Mouse (Mus musculus) limb, embryonic 12.5 days (tissue): ENCODE measurements around the gene Oit3. TPM values are rescaled to one million over a fixed set of nuclear protein-coding genes. Genes with fewer than 3 reads are reported as not detected.

ENCODE experiments used
- ATAC-seq: fragments of 200-750 bp; cut with Nextera tagmentation; 2 replicates; pipeline ENCODE4 v1.8.0; 2017; ENCODE audit warnings: low read depth, moderate TSS enrichment; ENCODE audit not compliant: insufficient number of reproducible peaks, insufficient read depth, low FRiP score, low TSS enrichment
- H3K27ac ChIP-seq: fragments of 300-500 bp; sonication (generic); 2 replicates; pipeline ENCODE4 v1.5.1; 2016; ENCODE audit warnings: mild to moderate bottlenecking, moderate library complexity
- H3K27me3 ChIP-seq: fragments of 300-500 bp; sonication (generic); 2 replicates; pipeline ENCODE4 v1.6.1; 2016; ENCODE audit warnings: mild to moderate bottlenecking, moderate library complexity
- H3K36me3 ChIP-seq: fragments of 300-500 bp; sonication (generic); 2 replicates; pipeline ENCODE4 v1.6.1; 2016; ENCODE audit warnings: mild to moderate bottlenecking, moderate library complexity
- H3K4me1 ChIP-seq: fragments of 300-500 bp; sonication (generic); replicated peaks from 2 replicates; pipeline ENCODE4 v1.6.1; 2016
- H3K4me2 ChIP-seq: fragments of 300-500 bp; sonication (generic); 2 replicates; pipeline ENCODE4 v1.6.1; 2016; ENCODE audit warnings: mild to moderate bottlenecking, moderate library complexity
- H3K4me3 ChIP-seq: fragments of 300-500 bp; sonication (generic); replicated peaks from 2 replicates; pipeline ENCODE4 v1.5.1; 2016; ENCODE audit warnings: mild to moderate bottlenecking
- H3K9ac ChIP-seq: fragments of 300-500 bp; sonication (generic); replicated peaks from 2 replicates; pipeline ENCODE4 v1.6.1; 2016; ENCODE audit warnings: mild to moderate bottlenecking, moderate library complexity
- H3K9me3 ChIP-seq: fragments of 300-500 bp; sonication (generic); 2 replicates; pipeline ENCODE4 v1.6.1; 2016; ENCODE audit warnings: mild to moderate bottlenecking, moderate library complexity
- WGBS: fragments of 180-500 bp; shearing (Covaris S2); methylation state at CpG from one replicate; pipeline ENCODE4 v1.1.7; 2016; 5-methylcytosine and 5-hydroxymethylcytosine counted together
- polyA plus RNA-seq: library from polyadenylated mRNA; unstranded; fragments of >200 nt; fragmentation: Nextera tagmentation; extraction: Ambion mirVana; gene quantifications from 2 replicates; pipeline ENCODE4 v1.2.1, GENCODE M21; 2016

Gene Oit3
- polyA plus RNA-seq: 0.95 and 1.5 TPM in 2 replicates

DNA sequence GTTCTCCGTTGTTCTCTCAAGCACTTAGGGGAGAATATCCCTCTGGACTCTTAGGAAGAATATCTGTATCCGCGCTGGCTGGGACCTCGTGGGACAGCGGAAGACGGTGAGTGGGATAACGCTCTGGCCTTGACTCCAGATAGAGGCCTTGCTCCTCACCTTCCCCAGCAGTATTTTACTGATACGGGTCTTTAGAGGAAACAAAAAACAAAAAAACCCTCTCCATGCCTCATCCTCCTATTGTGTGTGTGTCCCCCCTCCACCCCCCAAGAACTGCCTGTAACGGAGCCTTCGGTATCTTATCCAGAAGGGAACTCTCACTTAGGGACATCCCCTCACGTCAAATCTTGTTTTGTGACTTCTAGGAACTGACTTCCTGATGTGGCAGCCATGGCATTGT, at the start of gene Oit3:
Gene Oit3 (minus strand): TSS at position 44 of the 400 bp plus-strand sequence.
- H3K27ac ChIP-seq: no peak within 1 kb of the TSS
- H3K27me3 ChIP-seq: no peaks in the 10 kb centered on the region
- H3K36me3 ChIP-seq: no peaks in the 10 kb centered on the region
- H3K9me3 ChIP-seq: no peaks in the 10 kb centered on the region
- no peak within 1 kb of the TSS for H3K4me2 ChIP-seq
- H3K4me1 ChIP-seq: peaks cover 18% of the 10 kb centered on the region
- no peak within 1 kb of the TSS for H3K4me3 ChIP-seq
- 84% methylated on average over 11 of the region's 11 CpGs for WGBS
- H3K9ac ChIP-seq: no peak within 1 kb of the TSS
- no peak for ATAC-seq

DNA sequence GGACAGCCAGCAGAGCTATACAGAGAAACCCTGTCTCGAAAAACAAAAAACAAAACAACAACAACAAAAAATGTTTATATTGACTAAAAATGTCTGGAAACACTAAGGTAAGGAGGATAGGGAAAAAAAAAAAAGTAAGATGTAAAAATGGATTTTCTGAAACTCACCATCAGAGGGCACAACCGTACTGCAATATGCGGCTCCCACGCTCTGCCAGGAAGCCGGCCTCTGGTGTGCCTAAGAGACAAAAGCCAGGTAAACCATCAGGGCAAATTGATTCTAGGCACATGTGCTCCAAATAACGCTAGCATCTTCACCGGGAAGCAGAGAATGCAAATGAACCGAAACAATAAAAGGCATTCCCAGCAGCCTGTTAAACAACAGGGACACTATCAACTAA, 49.3 kb upstream of the Oit3 start:
- no peak overlapping the region for H3K27ac ChIP-seq
- no peaks in the 10 kb centered on the region for H3K27me3 ChIP-seq
- no peak overlapping the region for H3K9ac ChIP-seq
- H3K36me3 ChIP-seq: peaks cover 35% of the 10 kb centered on the region
- WGBS: 77% methylated on average over 8 of the region's 8 CpGs
- no peak overlapping the region for H3K4me2 ChIP-seq
- H3K9me3 ChIP-seq: peaks cover 11% of the 10 kb centered on the region
- no peak overlapping the region for H3K4me3 ChIP-seq
- no peak for ATAC-seq
- peaks cover 7% of the 10 kb centered on the region; the same call in 1 of the 2 replicates for H3K4me1 ChIP-seq

DNA sequence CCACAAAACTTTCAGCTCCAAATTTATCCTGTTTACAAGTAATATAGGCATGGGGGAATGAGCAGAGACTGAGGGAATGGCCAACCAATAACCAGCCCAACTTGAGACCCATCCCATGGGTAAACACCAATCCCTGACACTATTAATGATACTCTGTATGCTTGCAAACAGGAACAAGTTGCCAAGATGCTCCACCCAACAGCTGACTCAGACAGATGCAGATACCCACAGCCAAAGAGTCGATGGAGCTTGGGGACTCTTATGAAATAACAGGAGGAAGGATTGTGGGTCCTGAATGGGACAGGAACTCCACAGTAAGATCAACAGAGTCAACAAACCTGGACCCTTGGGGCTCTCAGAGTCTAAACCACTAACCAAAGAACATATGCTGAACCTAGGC, 47.8 kb upstream of the Oit3 start:
- no peak for ATAC-seq
- Histone ChIP-seq H3K36me3 (peaks cover 35% of the 10 kb centered on the region), H3K4me3 (no peak overlapping the region), H3K4me1 (peaks cover 9% of the 10 kb centered on the region; the same call in 1 of the 2 replicates), H3K27me3 (no peaks in the 10 kb centered on the region), H3K9ac (no peak overlapping the region), H3K4me2 (no peak overlapping the region), H3K9me3 (peaks cover 11% of the 10 kb centered on the region), H3K27ac (no peak overlapping the region)
- 92% methylated on average over 1 of the region's 1 CpGs for WGBS

DNA sequence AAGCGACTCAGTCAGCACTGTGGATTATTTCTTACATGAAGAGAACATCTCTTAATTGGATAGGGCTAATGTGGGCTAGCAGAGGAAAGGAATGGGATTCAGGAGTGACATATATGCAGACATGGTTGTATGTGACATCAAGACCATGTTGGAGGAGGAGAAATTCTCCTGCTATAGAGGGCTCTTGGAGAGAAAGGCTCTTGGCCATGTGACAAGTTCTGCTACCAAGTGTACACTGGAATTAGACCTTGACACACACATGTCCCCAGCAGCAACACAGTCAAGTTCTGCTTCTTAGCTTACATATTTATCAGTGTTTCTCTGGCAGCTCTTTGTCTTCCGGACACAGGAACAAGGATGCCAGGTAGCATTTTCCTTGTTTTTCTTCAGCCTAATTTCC, 45.8 kb upstream of the Oit3 start:
- H3K4me3 ChIP-seq: no peak overlapping the region
- ATAC-seq: no peak
- H3K36me3 ChIP-seq: peaks cover 35% of the 10 kb centered on the region
- no peak overlapping the region for H3K4me2 ChIP-seq
- peaks cover 6% of the 10 kb centered on the region; the same call in 1 of the 2 replicates for H3K4me1 ChIP-seq
- no peaks in the 10 kb centered on the region for H3K27me3 ChIP-seq
- WGBS: 87% methylated on average over 2 of the region's 2 CpGs
- H3K9ac ChIP-seq: no peak overlapping the region
- H3K27ac ChIP-seq: no peak overlapping the region
- H3K9me3 ChIP-seq: peaks cover 11% of the 10 kb centered on the region

DNA sequence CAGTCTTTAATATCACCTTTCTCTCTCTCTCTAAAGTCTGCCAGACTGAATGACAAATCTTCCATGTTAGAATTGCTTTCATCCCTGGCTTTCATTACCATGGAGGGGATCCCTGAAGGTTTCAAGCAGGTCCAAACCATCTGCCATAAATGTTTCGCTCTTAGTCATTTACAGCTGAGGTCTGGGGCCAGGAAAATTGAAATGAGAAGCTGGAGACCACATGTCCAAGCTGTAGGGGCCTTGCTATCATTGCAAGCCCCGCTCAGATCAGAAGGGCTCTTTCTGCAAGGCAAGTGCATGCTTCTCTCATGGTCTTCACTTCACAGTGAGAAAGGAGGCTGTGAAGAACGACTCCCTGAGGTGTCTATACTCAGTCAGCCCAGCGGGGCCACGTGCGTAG, 42.7 kb upstream of the Oit3 start:
- Histone ChIP-seq H3K4me2 (no peak overlapping the region), H3K9ac (no peak overlapping the region), H3K27ac (peak overlapping the region; percentile 30; the same call in 1 of the 2 replicates), H3K36me3 (peaks cover 24% of the 10 kb centered on the region), H3K4me3 (no peak overlapping the region), H3K9me3 (0 out of 2 replicates have a peak, but pooled peaks cover 7% of the 10 kb centered on the region), H3K4me1 (peaks cover 6% of the 10 kb centered on the region; the same call in 1 of the 2 replicates), H3K27me3 (no peaks in the 10 kb centered on the region)
- 73% methylated on average over 6 of the region's 6 CpGs for WGBS
- ATAC-seq: no peak

DNA sequence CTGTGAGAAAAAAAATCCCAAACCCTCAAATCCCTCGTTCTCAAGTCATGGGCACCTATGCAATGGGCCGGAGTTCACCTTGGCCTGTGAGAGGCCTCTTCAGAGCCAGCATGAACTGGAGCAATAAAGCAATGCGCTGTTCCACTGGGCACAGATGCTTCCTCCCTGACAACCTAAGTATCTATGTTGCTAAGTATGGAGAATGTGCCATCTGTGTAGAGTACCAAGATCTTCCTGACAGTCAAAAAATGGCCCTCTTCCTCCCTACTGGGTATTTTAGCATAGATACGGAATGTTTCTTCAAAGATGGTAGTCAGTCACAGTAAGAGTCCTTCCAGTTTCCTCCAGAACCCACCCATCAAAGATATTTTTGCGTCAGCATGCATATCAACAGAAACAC, 39.8 kb upstream of the Oit3 start:
- H3K27me3 ChIP-seq: no peaks in the 10 kb centered on the region
- 91% methylated on average over 5 of the region's 5 CpGs for WGBS
- no peak overlapping the region for H3K4me2 ChIP-seq
- H3K36me3 ChIP-seq: peaks cover 8% of the 10 kb centered on the region; the same call in 1 of the 2 replicates
- H3K9ac ChIP-seq: no peak overlapping the region
- H3K4me3 ChIP-seq: no peak overlapping the region
- no peak overlapping the region for H3K27ac ChIP-seq
- H3K9me3 ChIP-seq: peaks cover 20% of the 10 kb centered on the region
- ATAC-seq: no peak
- peaks cover 6% of the 10 kb centered on the region; the same call in 1 of the 2 replicates for H3K4me1 ChIP-seq

DNA sequence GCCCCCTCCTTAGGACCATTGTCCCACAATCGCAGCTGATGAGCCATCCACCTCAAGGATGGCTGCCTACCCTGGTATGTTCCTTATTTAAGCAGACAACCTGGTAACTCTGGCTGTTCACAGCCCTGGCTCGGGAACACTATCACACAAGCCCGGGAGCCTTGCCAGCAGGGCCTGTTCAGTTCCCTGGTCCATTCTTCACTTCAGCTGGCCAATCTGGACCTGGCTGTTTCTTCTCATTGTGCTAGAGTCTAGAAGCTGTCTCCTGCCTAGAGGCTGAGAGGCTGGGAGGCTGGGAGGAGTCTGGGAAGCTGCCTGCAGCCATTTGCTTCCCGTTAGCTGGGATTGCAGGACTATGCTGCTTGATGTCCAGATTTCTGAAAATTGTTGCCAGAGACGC, 28.9 kb upstream of the Oit3 start:
- Histone ChIP-seq H3K27me3 (no peaks in the 10 kb centered on the region), H3K4me3 (no peak overlapping the region), H3K4me1 (peaks cover 17% of the 10 kb centered on the region), H3K9me3 (no peaks in the 10 kb centered on the region), H3K27ac (no peak overlapping the region; the same call in 1 of the 2 replicates), H3K9ac (no peak overlapping the region), H3K36me3 (peaks cover 6% of the 10 kb centered on the region; the same call in 1 of the 2 replicates), H3K4me2 (no peak overlapping the region)
- WGBS: 64% methylated on average over 5 of the region's 5 CpGs
- no peak for ATAC-seq

DNA sequence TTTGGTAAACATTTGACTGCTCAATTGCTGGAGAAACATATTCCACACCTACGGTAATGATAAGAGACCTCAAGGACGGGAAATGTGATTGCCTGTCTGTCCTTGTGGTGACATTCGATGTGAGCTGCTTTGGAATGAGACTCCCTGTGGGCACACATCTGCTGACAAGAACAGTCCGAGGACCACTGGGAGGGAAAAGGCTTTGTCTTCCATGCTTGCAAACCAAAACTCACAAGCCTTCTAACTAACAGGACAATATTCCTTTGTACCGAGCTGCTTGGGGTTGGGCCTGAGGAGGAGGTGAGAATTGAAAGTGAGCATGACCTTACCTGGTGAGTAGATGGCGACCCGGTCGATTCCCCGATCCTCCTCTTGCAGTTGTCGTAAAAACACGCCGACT, 25.7 kb upstream of the Oit3 start:
- peaks cover 17% of the 10 kb centered on the region; the same call in 1 of the 2 replicates for H3K36me3 ChIP-seq
- no peaks in the 10 kb centered on the region for H3K9me3 ChIP-seq
- H3K9ac ChIP-seq: no peak overlapping the region
- 88% methylated on average over 12 of the region's 12 CpGs for WGBS
- no peak overlapping the region for H3K4me3 ChIP-seq
- no peak for ATAC-seq
- no peak overlapping the region for H3K27ac ChIP-seq
- no peaks in the 10 kb centered on the region for H3K27me3 ChIP-seq
- H3K4me1 ChIP-seq: peaks cover 18% of the 10 kb centered on the region
- no peak overlapping the region for H3K4me2 ChIP-seq

DNA sequence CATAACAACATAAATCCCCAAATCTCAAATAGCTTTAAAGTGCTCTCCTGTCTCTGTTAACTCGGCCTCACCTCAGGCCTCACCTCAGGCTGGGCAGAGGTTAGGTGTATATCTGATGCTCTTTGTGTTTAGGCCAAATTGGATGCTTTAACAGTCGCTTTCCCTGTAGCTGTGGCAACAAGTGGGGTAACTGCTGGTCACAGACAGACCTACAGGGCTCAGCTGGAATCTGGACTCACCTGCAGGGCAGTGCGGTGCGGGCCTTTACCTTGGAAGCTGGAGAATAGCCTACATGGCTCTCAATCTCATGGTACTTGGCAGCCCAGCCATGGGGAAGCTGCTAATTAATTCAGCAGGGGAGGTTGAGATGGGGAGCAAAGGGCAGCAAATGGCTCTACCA, 25.0 kb upstream of the Oit3 start:
- H3K36me3 ChIP-seq: peaks cover 17% of the 10 kb centered on the region; the same call in 1 of the 2 replicates
- peaks cover 18% of the 10 kb centered on the region for H3K4me1 ChIP-seq
- H3K4me3 ChIP-seq: no peak overlapping the region
- no peak overlapping the region for H3K4me2 ChIP-seq
- WGBS: 42% methylated on average over 4 of the region's 4 CpGs
- no peaks in the 10 kb centered on the region for H3K9me3 ChIP-seq
- H3K27ac ChIP-seq: 0 out of 2 replicates have a peak overlapping the region, but pooled peaks have one; percentile 29
- no peak for ATAC-seq
- H3K27me3 ChIP-seq: no peaks in the 10 kb centered on the region
- H3K9ac ChIP-seq: no peak overlapping the region

DNA sequence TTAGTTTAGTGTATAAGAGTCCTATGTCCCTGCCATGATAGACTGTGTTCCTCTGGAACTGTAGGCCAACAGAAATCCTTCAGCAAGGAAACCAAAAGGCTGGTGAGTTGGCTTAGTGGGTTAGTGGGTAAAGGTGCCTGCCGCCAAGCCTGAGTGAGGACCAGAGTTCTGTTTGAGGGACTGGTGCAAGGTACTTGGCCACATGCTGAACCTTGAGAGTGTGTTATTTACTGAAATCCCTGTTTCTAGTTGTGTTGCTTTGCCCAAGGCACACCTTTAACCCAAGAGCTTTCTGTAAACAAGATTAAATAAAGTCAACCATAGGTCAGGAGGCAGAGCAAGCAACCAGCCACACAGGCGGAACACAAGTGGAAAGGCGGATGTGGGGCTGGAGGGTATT, 24.0 kb upstream of the Oit3 start:
- WGBS: 73% methylated on average over 3 of the region's 3 CpGs
- Histone ChIP-seq H3K9ac (no peak overlapping the region), H3K27ac (0 out of 2 replicates have a peak overlapping the region, but pooled peaks have one; percentile 31), H3K27me3 (no peaks in the 10 kb centered on the region), H3K4me2 (no peak overlapping the region), H3K4me1 (peaks cover 22% of the 10 kb centered on the region), H3K9me3 (no peaks in the 10 kb centered on the region), H3K36me3 (peaks cover 17% of the 10 kb centered on the region; the same call in 1 of the 2 replicates), H3K4me3 (no peak overlapping the region)
- no peak for ATAC-seq

DNA sequence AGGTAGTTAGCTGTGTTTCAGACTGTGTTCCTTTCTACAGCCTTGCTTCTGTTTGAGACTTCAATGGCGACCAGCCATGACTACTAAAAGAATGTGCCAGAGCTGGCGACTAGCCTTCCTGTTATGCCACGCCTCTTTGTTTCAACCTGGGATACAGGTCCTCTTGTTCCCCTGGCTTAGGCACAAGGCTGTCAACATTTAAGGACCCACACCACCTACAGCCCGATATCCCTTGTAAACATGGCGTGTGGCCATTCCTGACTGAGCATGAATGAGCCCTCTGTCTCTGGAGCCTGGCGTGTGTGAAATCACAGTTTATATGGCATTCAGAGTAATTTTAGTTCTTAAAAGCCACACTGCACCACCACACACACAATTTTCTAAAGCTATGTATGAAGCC, 20.7 kb upstream of the Oit3 start:
- ATAC-seq: peak; percentile 71
- Histone ChIP-seq H3K9me3 (no peaks in the 10 kb centered on the region), H3K4me2 (no peak overlapping the region), H3K4me3 (no peak overlapping the region), H3K4me1 (peaks cover 20% of the 10 kb centered on the region), H3K27me3 (no peaks in the 10 kb centered on the region), H3K27ac (peak overlapping the region; percentile 85), H3K36me3 (peaks cover 14% of the 10 kb centered on the region; the same call in 1 of the 2 replicates), H3K9ac (no peak overlapping the region)
- WGBS: 72% methylated on average over 6 of the region's 6 CpGs

DNA sequence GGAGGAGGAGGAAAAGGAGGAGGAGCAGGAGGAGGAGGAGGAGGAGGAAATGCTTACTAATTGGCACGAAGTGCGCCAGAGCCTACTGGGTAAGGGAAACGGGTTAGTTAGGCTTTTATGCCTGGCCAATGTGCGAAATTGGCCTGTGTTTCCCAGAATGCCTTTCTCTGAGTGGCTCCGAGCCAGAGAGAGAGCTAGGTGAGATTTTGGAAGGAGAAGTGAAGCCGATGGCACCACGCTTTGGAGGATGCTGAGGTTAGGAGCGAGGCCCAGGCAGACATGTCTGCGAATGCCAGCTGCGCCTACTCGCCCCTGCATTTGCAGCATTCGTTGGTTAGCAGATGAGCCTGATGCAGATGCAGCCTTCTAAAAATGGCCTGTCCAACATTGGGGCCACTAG, 18.2 kb upstream of the Oit3 start:
- H3K9ac ChIP-seq: no peak overlapping the region
- ATAC-seq: no peak
- no peak overlapping the region for H3K4me2 ChIP-seq
- H3K27ac ChIP-seq: no peak overlapping the region
- H3K27me3 ChIP-seq: no peaks in the 10 kb centered on the region
- H3K4me1 ChIP-seq: 0 out of 2 replicates have a peak, but pooled peaks cover 5% of the 10 kb centered on the region
- no peak overlapping the region for H3K4me3 ChIP-seq
- 90% methylated on average over 12 of the region's 12 CpGs for WGBS
- H3K36me3 ChIP-seq: peaks cover 18% of the 10 kb centered on the region; the same call in 1 of the 2 replicates
- no peaks in the 10 kb centered on the region for H3K9me3 ChIP-seq
